Mouse (Mus musculus): ENCODE results near the gene Zfp729a. TPM values are rescaled to one million over a fixed set of nuclear protein-coding genes. Genes with fewer than 3 reads are reported as not detected.
A peak's percentile ranks its signal among the peaks of the same experiment; 100 is the strongest.
"Not testable (repeated sequence)": the region's sequence is repeated elsewhere in the genome, so short reads cannot be mapped to it uniquely, and the experiment has no call there.

Zfp729a gene
- 1 to 10 TPM; 8.4 to 9.7 TPM for total RNA-seq (2021)

DNA sequence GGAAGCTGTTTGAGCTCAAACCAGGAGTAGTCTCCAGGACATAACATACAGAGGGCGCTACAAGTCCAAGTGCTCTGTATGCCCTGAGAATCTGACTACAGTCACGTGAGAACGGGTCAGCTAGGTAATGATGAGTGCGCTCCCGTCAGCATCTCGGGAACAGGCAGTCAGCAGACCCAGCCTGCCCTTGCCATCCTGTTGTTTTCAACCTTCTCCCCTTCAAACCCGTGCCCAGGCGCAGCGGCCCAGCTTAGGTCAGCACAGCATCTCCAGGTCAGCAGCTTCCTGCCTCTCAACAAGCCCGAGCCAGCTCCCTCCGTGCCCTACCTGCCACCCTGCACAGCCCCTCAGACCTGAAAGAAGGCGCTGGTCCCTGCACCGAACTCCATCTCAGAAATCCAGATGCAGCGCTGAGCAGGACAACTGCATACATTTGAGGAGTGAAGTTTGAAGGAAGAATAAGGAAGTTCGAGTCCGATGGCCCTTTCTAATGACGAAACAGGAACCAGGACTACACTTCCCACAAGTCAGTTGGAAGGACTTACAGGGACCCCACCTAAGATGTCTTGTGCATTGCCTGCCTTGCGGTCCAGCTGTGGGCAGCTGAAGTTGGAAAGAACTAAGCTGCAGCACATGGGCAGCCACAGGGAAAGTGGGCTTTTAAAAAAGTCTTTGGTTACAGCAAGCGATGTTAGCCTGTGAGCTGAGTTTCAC, at the start of gene Zfp729a, which contains the start of gene Gm49345:
TSS of gene Zfp729a (minus strand) at position 498 of the 714 bp plus-strand sequence.
TSS of gene Gm49345 (minus strand) at position 476 of the 714 bp plus-strand sequence.
- peak; percentile 60 to 68 for DNase-seq (ENCODE audit: extremely low spot score in 1 of 2, low spot score in 1 of 2)

DNA sequence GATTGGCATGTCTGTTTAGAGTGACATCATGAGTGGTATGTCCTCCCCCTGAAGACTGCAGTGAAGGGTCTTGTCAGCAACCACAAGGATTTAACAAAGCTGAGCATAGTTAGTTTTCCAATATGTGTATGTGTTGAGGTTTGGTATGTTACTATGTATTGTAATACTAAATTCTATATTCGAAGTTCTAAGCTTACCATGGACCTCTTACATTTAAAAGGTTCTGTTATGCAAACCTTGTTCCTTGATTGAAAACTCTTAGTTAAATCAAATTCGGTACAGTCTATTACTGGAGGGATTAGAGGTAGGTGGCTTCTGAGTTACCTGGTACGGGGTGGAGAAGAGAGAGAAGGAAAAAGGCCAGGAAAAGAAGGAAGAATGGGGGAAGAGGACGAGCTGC, 49.4 kb upstream of the Zfp729a start, which contains the start of gene Zfp738:
TSS of gene Zfp738 (minus strand) at position 101 of the 400 bp plus-strand sequence.
- DNase-seq (ENCODE audit: extremely low spot score in 1 of 2, low spot score in 1 of 2), result no peak

DNA sequence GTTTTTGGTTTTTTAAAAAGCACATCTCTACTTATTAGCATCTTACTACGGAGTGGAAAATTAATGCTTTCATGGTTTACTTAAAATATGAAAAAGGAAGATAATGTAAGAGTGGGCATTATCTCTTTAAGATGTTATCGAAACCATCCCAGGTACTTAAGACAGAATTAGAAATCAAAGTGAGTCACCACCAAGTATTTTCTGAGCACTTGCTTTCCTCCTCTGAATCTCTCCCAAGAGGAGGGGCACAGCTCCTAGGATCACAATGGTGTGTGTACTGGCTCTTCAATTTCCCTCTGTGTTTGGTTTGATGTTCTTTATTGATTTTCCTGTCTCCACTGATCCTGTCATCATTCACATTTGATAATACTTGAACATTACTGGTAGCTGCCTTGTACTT, 46.2 kb upstream of the Zfp729a start:
- not testable (repeated sequence) for DNase-seq (ENCODE audit: extremely low spot score in 1 of 2, low spot score in 1 of 2)

DNA sequence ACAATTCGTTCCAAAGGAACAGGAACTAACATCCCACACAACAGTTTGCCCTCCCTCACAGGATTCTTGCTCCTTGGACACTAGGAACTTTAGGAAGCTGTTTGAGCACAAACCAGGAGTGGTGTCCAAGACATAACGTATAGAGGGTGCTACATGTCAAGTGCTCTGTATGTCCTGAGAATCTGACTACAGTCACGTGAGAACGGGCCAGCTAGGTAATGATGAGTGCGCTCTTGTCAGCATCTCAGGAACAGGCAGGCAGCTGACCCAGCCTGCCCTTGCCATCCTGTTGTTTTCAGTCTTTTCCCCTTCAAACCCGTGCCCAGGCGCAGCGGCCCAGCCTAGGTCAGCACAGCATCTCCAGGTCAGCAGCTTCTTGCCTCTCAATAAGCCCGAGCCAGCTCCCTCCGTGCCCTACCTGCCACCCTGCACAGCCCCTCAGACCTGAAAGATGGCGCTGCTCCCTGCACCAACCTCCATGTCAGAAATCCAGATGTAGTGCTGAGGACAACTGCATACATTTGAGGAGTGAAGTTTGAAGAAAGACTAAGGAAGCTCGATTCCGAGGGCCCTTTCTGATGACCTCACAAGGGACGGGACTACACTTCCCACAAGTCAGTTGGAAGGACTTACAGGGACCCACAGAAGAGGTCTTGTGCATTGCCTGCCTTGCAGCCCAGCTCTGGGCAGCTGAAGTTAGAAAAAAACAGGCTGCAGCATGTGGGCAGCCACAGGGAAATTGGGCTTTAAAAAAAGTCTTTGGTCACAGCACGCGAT, 45.6 kb upstream of the Zfp729a start:
- peak; percentile 58 to 70 for DNase-seq (ENCODE audit: extremely low spot score in 1 of 2, low spot score in 1 of 2)

DNA sequence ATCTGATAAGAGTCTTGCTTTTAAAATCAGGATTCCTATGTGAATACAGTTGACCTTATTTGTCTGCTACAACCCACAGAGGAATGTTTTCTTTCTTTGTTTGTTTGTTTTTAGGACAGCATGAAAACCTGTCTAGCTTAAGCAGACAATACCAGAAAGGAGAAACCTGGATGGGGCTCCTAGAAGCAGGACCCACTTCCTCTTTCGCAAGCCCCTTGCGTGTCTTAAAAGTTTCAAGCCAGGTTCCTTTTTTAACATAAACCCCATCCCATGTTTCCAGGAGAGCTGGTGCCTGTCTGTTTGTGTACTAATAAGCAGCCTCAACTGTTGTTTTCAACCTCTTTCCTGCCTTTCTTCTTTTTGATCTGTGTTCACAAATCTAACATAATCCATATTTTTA, 37.3 kb upstream of the Zfp729a start:
- DNase-seq (ENCODE audit: extremely low spot score in 1 of 2, low spot score in 1 of 2), result no peak

DNA sequence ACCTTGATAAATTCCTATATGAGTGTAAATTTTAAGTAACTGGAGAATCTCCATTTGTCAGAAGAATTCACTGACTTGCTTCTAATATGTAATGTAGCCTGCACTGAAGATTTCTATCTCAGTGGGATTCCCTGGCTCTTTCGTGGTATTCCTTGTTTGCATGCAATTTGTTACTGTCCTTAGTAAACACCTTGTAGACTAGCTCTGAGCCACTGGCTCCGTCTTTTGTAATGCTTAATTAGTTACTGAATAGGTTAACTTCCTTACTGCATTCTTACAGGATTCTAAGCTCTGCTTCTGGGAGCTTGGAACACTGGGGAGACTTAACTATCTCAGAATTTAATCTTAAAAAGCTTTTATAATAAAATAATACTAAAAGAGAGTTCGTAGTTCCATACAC, 14.9 kb upstream of the Zfp729a start:
- DNase-seq (ENCODE audit: extremely low spot score in 1 of 2, low spot score in 1 of 2), result no peak

DNA sequence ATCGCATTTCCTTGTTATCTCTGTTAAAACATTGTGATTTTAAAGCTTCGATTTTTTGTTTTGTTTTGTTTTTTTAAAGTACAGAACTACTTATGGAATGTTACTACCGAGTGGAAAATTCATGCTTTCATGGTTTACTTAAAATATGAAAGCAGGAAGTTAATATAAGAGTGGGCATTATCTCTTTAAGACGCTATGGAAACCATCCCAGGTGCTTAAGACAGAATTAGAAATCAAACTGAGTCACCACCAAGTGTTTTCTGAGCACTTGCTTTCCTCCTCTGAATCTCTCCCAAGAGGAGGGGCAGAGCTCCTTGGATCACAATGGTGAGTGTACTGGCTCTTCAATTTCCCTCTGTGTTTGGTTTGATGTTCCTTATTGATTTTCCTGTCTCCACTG, 27.5 kb downstream of the Zfp729a start:
- DNase-seq (ENCODE audit: extremely low spot score in 1 of 2, low spot score in 1 of 2), result no peak

DNA sequence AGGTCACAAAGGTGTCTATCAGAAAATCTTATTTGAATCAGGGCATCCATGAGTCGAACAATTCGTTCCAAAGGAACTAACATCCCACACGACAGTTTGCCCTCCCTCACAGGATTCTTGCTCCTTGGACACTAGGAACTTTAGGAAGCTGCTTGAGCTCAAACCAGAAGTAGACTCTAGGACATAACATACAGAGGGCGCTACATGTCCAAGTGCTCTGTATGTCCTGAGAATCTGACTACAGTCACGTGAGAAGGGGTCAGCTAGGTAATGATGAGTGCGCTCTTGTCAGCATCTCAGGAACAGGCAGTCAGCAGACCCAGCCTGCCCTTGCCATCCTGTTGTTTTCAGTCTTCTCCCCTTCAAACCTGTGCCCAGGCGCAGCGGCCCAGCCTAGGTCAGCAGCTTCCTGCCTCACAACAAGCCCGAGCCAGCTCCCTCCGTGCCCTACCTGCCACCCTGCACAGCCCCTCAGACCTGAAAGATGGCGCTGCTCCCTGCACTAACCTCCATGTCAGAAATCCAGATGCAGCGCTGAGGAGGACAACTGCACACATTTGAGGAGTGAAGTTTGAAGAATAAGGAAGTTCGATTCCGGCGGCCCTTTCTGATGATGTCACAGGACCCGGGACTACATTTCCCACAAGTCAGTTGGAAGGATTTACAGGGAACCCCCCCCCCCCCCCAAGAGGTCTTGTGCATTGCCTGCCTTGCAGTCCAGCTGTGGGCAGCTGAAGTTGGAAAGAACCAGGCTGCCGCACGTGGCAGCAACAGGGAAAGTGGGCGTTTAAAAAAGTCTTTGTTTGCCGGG, 28.3 kb downstream of the Zfp729a start, which contains the start of gene Zfp729b:
TSS of gene Zfp729b (minus strand) at position 642 of the 811 bp plus-strand sequence.
- peak; percentile 70 to 88 for DNase-seq (ENCODE audit: extremely low spot score in 1 of 2, low spot score in 1 of 2)

DNA sequence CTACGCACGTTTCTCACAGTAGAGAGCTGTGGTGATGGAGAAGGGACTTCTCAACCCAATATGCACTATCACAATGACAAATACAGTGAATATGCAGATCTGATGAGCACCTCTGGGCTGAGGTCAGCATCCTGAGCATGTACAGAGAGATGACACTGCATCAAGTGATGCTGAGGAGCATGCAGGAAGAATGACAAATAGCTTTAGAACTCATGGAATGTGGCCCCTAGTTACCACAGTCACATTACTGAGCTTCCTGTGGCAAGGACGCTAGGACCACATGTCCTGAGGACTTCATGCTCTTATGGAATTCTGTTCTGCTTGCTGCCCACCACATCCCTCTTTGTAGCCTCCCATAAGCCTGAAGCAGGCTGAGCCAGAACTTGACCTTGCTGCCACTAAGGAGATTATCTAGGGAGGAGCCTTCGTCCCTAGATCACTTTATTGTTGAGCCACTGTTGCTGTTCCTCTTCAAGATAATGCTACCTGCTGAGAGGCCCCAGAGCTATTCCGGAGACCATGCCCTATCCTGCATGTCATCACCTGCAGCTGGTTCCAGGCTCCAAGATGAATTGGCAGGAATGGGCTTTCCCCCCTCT, 64.9 kb downstream of the Zfp729a start:
- DNase-seq (ENCODE audit: extremely low spot score in 1 of 2, low spot score in 1 of 2), result no peak

Other genes with a start within 250 kb of the Zfp729a start
- gene Zfp429, start 238.0 kb downstream of the Zfp729a start, total RNA-seq (2021), result 1 to 10 TPM; 2.4 to 5.1 TPM
- 1 to 10 TPM; 3.0 to 4.7 TPM for gene Zfp459, start 216.4 kb downstream of the Zfp729a start, total RNA-seq (2021)
- 10 to 100 TPM; 14.6 to 16.0 TPM for gene Zfp874a, start 186.2 kb downstream of the Zfp729a start, total RNA-seq (2021)
- 10 to 100 TPM; 16.6 to 19.8 TPM for gene Zfp874b, start 153.5 kb downstream of the Zfp729a start, total RNA-seq (2021)
- 1 to 10 TPM; 8.0 to 8.1 TPM for gene Zfp58, start 137.2 kb downstream of the Zfp729a start, total RNA-seq (2021)
- gene Gm26965, start 111.6 kb downstream of the Zfp729a start, total RNA-seq (2021), result under 1 TPM in 1 of 2 experiments, not detected in 1; 0.49 TPM
- gene Zfp87, start 111.6 kb downstream of the Zfp729a start, total RNA-seq (2021), result 10 to 100 TPM; 21.7 to 22.8 TPM
- 10 to 100 TPM in 1 of 2 experiments, 1 to 10 TPM in 1; 9.7 to 11.4 TPM for gene Zfp748, start 84.0 kb downstream of the Zfp729a start, total RNA-seq (2021)
- 1 to 10 TPM; 8.6 to 8.7 TPM for gene Zfp729b, start 28.1 kb downstream of the Zfp729a start, total RNA-seq (2021)
- 1 to 10 TPM; 1.3 to 2.6 TPM for gene Gm49345, start within 50 bp of the Zfp729a start, total RNA-seq (2021)
- gene Zfp738, start 49.3 kb upstream of the Zfp729a start, total RNA-seq (2021), result 10 to 100 TPM; 18.5 to 25.1 TPM
- gene Zfp65, start 91.4 kb upstream of the Zfp729a start, total RNA-seq (2021), result 10 to 100 TPM; 14.7 to 15.1 TPM
- gene Zfp85, start 117.4 kb upstream of the Zfp729a start, total RNA-seq (2021), result 1 to 10 TPM; 6.2 to 6.6 TPM
- 1 to 10 TPM; 4.5 to 7.1 TPM for gene Zfp493, start 141.9 kb upstream of the Zfp729a start, total RNA-seq (2021)
- 1 to 10 TPM; 7.2 to 7.7 TPM for gene Zfp273, start 175.9 kb upstream of the Zfp729a start, total RNA-seq (2021)
- gene Gm10037, start 193.3 kb upstream of the Zfp729a start, total RNA-seq (2021), result 1 to 10 TPM; 6.3 to 8.4 TPM
- gene BC048507, start 225.5 kb upstream of the Zfp729a start, total RNA-seq (2021), result not detected